In genomic region chr5:22190333-22190732, GRCm38 (mm10) we compare ENCODE assay signal across 17 mouse cellular contexts.
"Had no signal": no experiment of that assay in that cellular context is flagged by ENCODE, and none has a peak within 500 bp of the region (broad histone marks: within the 10 kb centered on the region; RNA-seq: fewer than 3 reads in every experiment).

No protein-coding gene starts in this region.

- H3K27me3 ChIP-seq: liver, embryonic 15.5 days; lung, embryonic 15.5 days; megakaryocyte, embryonic 14.5 days; midbrain, embryonic 12.5 days; neural tube, embryonic 12.5 days; stomach, embryonic 15.5 days had no signal

- H3K9ac ChIP-seq: liver, embryonic 15.5 days; liver, postnatal 0 days; lung, embryonic 15.5 days; midbrain, embryonic 12.5 days; neural tube, embryonic 12.5 days; stomach, embryonic 15.5 days had no signal

- H3K36me3 ChIP-seq: liver, embryonic 15.5 days; lung, embryonic 15.5 days; midbrain, embryonic 12.5 days; neural tube, embryonic 12.5 days; stomach, embryonic 15.5 days had no signal

- H3K9me3 ChIP-seq: liver, embryonic 15.5 days; lung, embryonic 15.5 days; megakaryocyte, embryonic 14.5 days; midbrain, embryonic 12.5 days; neural tube, embryonic 12.5 days; stomach, embryonic 15.5 days had no signal

- H3K4me3 ChIP-seq: liver, embryonic 15.5 days; lung, embryonic 15.5 days; megakaryocyte, embryonic 14.5 days; midbrain, embryonic 12.5 days; neural tube, embryonic 12.5 days; stomach, embryonic 15.5 days had no signal

- H3K4me2 ChIP-seq: liver, embryonic 15.5 days; lung, embryonic 15.5 days; midbrain, embryonic 12.5 days; neural tube, embryonic 12.5 days; stomach, embryonic 15.5 days had no signal

- DNase-seq: liver, postnatal 0 days; lung, adult 2 months; lung, postnatal 14 days; lung, postnatal 36 days; right cerebral cortex, postnatal 14 days; thymus, adult 2 months; thymus, postnatal 25 days; thymus, postnatal 4 days had no signal

- H3K27ac ChIP-seq: liver, embryonic 15.5 days; lung, embryonic 15.5 days; macrophage; midbrain, embryonic 12.5 days; neural tube, embryonic 12.5 days; stomach, embryonic 15.5 days; stomach, postnatal 0 days had no signal

- H3K4me1 ChIP-seq: liver, embryonic 15.5 days; lung, embryonic 15.5 days; megakaryocyte, embryonic 14.5 days; neural tube, embryonic 12.5 days; stomach, embryonic 15.5 days had no signal

- ATAC-seq: liver, postnatal 0 days; lung, postnatal 0 days had no signal
